Mouse (Mus musculus) spleen, adult 18-20 months (tissue): ENCODE measurements around the gene Tbx2.

Source experiments
- DNase-seq, 2 experiments: peaks; one replicate each; pipeline ENCODE4 v3.0.0; 2022; ENCODE audit warnings: mixed read lengths in 2 of 2

Gene Tbx2

DNA sequence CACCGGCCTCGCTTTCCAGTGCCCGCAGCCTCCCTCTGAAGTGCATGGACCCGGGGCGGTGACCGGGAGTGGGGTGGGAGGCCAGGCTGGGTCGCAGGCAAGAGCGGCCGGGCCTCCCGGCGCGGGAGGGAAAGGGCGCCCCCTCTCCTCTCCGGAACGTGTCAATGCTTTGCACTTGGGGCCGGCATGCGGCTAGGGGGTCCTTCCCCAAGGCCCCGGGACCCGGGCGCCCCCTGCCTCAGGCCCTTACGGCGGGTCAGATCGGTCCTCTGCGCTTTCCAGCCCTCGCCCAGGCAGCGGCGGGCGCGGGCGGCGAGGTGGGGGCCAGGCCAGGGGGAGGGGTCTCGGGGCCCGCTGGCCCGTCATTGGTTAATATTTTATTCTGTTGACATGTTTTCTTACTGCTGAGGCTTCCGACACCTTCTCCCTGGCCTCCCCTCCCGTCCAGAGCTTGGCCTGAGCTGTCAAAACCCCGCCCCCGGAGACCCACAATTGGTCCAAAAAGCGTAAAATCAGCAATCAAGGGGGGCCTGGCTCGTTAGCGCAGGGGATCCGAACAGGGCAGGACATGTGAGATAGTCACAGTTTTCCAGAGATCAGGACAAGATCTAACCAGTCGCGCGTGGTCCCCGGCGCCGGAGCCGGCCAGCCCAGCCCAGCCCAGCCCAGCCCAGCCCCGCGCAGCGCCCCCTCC, at the start of gene Tbx2:
TSS of gene Tbx2 (plus strand) at position 321 of the 694 bp plus-strand sequence.
- DNase-seq: no peak

DNA sequence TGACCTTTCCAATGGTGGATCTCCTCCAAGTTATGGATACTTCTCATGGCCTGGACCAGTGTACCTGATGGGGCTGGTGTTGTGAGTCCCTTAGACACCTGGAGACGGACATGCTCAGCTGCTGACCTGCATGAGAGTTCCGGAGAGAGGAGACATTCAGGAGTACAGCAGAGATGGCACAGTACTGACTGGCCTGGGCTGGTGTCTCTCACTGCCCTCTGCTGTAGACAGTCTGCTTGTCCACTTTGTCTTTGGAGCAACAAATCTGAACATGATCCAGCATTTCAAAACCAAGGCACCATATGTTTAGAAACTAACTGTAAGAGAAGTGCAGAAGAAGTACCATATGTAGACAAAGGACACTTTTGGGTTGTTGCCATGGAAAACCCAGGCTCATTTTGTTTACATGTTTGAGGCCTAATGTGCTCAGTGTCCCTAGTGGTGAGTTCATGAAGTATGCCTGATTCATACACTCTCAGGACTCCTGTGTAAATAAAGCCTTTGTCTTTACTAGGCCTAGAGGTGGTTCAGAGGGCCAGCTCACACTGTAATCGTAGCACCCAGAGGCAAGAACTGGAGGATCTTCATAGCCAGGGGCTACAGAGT, 46.1 kb upstream of the Tbx2 start:
- no peak for DNase-seq

DNA sequence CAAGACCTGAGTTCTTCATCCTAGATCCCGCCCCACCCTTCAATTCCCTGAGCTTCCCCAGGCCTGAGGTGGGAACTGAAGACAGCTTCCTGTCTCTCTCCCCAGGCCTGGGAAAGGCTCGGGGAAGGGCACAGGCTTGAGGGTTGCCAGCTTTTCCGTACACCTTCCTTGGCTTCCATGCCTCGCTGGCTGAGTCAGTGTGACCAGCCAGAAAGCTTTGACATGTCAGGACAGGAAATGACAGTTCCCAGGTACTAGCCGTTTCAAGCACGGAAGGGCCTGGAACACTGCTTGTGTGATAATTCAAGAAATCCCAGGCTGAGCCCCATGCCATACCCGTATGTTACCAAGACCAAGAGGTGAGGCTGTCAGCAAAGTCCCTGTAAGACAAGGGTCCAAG, 42.6 kb upstream of the Tbx2 start:
- no peak for DNase-seq

DNA sequence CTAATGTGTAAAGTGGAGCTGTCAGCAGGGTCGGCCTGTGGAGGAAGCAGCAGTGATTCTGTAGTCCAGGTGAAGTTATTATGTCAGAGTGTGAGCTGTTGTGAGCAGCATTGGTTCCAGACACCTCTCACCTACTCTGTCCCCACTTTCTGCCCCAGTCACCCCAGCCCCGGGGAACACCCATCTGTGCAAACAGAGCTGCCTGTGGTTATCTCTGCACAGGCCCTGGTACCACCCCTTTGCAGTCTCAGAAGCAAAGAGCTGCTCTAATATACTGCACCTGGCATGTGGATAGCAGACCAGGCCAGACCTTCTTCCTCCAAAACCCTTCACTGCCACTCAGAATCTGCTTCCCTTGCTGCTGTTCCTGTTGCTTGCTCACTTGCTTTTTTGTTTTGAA, 42.1 kb upstream of the Tbx2 start:
- no peak for DNase-seq

DNA sequence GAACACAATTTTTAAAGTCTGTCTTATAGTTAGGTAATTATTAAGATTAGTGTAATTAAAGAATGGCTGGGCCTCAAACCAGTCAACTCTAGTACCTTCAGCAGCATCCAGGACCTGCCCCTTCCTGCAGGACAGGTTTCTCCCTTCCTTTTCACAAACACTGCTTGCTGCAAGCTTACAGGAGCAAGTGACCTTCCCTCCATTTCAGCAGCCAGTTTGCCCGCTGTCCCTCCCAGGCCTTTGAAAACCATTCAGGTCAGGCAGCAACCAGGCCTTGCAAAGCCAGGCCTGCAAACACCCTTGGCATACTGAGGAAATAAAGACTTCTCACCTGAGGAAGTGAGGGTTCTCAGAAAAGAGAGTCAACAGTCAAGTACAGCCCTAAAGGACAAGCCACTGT, 41.1 kb upstream of the Tbx2 start:
- DNase-seq: no peak

DNA sequence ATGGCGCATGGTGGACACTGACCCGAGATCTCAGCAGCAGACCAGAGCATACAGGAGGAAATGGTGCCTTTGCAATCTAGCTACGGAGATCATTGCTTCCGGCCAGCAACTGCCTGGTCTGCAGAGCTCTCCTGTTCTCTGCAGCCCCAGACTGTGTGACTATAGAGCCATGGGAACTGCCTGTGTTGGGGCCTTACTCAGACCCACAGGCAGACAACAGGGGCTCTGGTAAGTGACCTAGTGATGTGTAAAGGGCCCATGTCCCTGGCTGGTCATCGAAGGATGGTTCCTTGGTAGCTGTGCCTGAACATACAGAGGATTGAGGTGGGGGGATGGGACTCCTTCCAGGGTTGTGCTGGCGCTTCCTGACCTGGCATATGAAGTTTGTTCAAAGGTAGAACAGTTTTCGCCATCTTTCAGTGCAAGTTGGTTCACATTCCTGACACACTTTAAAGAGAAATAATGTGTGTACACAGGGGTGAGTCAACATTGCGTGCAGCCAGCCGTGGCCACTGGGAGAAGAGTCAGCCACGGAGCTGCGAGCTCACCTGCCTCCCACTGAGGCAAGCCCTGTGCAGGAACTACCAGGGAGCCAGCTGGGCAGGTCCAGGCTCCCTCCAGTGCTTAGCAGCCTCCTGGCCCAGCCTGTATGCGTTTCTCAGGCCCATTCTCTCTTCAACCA, 39.7 kb upstream of the Tbx2 start:
- no peak for DNase-seq

DNA sequence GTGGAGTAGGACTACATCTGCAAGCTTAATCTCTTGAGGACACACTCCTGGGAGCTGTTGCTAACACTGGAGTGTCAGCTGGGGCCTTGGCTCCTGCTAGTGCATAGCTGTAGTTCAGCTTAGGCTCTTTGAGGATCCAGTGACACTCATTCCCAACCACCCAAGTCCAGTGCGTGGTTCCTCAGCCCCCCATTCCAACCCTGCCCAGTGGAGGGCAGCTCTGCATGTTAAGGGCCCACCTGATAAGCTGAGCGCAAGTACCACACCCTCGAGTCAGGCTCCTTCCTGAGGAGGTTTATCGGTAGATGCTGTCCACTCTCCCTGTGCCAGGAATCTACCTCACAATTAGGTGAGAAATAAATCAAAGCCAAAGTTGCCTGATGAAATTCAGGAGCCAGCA, 32.9 kb upstream of the Tbx2 start:
- no peak for DNase-seq

DNA sequence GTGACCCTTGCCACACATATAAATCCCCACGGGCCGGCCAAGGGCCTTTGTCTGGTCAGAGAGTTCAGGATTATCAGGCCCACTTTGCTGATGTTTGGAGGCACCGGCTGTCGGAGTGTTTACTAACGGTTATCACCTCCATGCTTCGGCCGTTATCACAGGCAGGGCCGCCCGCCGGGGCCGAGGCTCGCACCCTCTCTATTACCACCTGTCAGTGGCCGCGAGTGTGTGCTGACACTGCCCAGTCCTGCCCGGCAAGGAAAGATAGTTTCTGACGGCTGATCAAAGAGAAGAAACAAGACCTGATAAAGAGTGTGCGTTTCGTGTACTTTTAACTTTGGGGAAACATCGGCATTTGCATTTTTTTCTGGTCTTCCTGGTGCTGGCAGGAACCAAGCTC, 32.5 kb upstream of the Tbx2 start:
- DNase-seq: no peak

DNA sequence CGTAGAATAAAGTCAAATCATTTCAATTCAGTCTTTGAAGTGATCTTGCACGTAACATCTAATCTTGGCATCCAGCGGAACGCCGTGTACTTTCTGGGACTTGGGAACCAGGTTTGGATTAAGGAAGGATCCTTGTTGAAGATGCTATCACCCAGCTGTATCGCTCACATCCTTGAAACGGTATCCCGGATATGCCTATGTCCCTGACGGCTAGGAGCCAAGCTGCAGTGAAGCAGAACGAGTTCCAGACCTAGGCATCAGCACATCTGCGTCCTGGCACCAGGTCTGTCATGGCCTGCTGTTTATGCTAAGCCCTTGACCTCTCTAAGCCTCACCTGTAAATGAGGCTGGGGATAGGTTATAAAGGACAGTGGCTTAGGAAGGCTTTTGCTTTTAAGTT, 32.0 kb upstream of the Tbx2 start:
- DNase-seq: no peak

DNA sequence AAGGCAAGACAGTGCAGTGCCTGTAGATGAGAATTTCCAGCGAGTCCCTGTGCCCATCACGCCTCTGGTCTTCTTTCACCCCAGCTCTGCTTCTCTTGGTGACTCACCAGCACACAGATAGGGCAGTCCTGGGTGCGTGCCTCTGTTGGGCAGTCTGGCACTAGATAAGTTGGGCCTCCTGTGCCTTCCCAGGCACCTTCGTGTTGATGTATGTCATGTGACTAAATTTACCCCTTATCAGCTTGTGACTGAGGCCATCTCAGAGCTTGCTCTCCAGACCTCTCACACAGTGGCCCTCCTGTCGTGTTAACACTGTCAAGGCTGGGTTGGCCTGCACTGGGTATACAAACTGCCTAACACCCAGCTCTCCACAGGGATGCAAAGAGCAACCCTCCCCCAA, 28.3 kb upstream of the Tbx2 start:
- no peak for DNase-seq

DNA sequence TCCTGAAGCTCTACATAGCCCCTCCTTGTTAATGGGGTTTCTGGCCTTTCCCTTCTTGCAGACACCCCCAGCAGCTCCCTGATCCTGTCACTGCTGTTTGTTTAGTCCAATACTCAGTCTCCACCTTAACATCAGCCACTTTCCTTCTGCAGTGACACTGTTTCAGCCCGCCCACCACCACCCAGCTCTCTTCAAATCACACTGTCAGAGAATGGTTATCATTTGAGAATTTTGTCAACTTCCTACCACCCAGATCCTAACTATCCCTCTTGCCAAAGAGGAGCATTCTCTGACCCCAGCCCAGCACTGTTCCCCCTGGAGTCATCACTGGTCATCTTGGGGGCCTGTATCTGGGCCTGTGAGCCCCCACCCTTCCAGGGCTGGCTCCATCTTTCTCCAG, 26.6 kb upstream of the Tbx2 start:
- DNase-seq: no peak

DNA sequence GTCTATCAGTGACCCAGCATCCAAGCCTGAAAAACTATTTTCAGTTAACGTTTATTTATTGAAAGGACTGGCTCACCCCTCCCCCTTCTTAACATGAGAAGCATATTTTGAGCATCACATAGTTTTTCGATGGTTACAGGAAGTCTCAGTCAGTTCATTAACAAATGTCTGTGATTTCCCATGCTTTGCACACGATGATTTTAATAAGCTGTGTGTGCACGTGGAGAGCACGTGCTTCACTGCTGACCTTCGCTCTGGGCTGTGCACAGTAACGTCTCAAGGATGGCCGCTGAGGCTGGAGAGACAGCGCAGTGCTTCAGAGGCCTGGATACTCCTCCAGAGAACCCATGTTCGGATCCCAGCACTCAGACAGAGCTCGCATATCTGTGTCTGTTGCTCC, 25.0 kb upstream of the Tbx2 start:
- DNase-seq: no peak

DNA sequence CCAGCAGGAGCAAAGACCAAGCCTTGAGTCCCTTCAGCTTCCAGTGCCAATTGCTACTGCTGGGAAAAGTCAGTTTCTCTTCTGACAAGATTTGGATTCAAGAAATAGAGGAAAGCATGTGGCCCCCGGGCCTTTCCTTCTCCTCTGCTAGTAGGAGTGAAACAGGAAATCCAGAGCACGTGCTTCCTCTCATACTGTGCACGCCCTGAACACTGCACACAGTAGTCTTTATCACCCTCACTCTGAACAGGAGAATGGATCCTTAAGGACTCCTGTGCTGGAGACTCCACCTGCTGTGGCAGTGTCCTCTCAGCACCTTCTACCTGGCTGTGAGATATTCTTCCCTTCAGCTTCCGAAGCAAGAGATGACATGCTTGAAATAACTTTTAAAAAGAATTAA, 21.1 kb upstream of the Tbx2 start:
- no peak for DNase-seq

DNA sequence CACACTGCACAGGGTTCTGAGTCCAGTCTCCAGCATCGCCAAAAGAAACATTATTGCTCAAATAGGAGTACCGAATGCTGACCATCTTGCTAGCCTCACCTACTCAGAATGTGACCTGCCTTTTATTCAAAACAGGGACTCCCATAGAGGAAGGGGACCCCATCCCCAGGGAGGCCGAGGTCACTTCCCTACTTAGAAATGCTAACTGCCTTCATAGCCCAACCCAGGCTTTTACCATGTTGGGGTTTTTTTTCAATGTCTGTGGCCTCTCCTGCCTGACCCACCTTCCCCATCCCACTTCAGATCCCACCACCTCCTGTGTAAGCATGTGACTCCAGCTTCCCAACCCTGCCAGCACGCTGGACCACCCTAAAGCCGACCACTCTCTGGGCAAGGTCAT, 20.7 kb upstream of the Tbx2 start:
- DNase-seq: no peak

DNA sequence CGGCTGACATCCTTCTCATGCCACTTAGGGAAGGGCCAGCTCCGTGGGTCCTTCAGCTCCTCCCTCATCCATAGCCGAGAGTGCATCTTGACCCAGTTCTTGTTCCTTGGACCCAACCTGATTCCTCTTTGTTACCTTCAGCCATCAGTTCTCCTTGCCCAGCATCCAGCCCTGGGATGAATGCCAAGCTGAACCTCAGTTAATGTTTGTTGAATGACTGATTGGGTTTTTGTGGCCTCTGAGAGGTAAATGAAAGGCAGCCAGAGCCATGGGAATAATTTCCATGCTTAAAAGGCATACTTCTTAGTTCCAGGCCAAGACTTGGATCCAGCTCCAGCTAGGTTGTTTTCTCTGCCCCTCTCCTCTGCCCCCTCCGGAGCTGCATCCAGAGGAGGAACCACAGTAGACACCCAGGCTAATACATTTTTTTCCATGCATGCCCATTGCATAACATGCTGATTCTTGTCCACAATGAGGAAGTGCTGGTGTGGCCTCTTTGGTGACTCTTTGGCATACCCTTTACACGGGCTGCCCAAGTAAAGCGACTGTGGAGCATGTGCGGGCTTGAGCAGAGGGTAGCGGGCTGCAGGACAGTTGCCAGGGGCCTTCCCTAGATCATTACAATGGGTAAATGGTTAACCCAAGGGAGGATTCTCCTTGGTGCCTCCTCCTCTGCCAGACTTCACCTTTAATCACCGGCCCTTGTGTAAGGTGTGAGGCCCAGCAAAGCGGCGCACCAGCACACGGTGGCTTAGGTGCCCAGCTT, 20.0 kb upstream of the Tbx2 start:
- no peak for DNase-seq

DNA sequence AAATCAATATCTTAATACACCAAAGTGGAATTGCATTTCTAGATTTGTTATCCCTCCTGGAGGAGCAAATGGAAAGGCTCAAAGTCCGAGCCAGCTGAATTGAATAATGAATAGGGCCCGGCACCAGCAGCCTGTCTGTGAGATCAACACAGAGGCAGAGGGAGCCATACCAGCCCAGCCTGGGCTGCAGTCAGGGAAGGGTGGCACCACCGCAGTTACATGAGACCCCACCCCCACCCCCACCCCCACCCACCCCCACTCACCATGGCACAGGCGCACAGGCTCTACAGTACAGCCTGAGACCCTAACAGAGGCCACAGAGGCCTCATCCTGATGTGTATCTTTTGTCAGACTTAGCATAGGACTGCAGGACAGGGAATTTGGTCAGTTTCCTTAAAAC, 17.7 kb upstream of the Tbx2 start:
- DNase-seq: no peak

DNA sequence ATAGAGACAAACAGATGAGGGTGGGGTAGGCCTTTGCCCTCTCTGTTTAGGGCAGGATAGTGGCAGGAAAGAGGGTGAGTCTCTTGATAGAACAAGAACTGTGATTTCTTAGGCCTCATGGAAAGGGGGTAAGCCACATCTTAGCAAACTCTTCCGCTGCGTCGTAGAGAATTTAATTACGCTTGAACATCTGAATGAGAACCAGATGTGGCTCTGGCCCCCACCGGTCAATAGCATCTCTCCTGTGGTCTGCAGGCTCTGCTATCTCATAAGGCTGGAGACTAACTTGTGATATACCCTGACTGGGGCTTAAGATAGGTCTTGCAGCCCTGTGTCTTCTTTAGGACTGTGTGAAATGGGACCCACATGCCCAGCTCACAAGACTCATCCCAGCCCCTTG, 15.9 kb upstream of the Tbx2 start:
- no peak for DNase-seq

DNA sequence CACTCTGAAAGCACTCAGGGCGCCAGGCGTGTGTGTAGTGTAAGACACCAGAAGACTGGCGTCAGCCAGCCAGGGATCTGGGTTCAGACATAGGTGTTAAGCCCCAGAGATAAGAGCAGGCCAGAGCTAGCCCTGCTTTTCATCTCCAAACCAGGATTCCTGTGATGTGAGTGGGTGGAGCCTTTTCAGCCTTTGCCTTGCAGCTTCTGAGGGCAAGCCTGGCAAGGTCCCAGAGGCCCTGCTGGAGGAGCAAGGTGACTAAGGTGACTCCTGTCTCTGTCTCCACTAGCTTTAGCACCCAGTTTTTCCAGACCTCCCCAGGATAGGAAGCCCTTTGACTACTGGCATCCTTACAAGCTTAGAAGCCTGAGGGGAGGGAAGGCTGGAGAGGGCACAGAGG, 13.9 kb upstream of the Tbx2 start:
- DNase-seq: no peak

DNA sequence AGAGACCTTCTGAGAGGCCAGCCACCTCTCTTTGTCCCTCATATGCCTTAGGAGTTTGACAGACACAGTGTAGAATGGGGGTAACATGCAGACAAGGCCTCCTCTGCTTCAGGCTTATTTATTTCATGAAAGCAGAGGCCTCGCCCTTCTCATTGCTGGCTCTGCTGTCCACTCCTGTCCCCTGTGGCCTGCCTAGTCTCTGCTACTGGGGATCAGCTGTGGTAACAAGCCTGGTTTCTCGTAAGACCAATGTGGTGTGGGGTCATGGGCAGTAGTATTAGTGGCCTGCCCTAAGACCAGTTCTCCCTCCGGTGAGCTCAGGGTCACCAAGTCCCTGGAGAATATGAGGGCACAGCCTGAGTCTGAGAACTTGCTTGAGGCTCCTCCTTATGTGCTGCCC, 11.4 kb upstream of the Tbx2 start:
- no peak for DNase-seq

DNA sequence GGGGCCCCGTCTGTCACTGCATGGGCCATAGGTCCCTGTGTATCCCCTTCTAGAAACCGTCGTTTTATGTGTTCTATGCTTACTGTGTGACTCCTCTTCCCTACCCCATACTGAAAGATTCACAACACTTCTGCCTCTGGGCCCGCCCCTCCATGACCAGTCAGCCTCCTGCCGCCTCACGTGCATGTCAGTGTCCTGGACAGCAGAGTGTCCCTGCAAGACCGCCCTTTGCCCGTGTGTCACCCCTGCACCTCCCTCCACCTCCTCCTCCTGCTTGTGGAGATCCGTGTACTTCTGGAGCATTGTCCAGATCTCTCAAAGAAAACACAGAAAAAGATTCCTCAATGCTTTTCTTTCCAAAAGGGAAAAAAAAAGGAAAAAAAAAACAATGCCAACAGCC, 10.7 kb upstream of the Tbx2 start:
- no peak for DNase-seq

DNA sequence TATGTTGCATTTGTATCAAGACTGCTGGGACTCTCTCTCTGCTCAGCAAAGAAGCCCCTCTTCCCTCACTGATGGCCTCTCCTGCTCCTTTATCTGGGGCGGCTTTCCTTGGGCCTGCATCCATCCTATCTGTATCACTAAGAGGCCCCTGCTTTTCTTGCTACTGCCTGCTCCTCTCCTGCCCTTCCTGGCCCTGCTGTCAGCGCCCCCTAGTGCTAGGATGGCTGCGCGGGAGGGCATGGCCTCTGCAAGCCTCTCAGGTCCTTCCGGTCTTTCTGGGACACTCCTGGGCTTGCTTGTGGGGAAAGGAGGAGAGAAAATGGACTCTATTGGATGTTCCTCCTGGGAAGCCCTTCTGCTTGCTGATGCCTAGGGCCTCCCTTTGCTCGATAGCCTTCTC, 9.2 kb upstream of the Tbx2 start:
- DNase-seq: peak; percentile 39 to 66

DNA sequence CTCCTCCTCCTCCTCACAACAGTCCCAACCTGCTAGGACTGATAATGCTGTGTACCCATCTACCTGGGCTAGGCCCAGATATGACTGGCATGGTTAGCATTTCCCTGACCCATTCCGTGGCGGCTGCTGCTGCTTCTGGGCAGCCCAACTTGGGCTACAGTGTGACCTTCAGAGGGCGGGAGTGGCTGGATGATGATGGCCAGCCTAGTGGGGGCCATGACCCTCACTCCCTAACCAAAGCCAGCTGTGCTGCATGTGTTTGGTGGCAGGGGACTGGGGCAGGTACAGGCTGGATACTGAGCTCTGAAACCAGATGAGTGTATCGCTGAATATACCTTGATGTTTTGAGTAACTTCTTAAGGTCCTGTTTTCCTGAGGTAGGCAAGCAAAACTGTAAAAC, 8.6 kb upstream of the Tbx2 start:
- DNase-seq: no peak

DNA sequence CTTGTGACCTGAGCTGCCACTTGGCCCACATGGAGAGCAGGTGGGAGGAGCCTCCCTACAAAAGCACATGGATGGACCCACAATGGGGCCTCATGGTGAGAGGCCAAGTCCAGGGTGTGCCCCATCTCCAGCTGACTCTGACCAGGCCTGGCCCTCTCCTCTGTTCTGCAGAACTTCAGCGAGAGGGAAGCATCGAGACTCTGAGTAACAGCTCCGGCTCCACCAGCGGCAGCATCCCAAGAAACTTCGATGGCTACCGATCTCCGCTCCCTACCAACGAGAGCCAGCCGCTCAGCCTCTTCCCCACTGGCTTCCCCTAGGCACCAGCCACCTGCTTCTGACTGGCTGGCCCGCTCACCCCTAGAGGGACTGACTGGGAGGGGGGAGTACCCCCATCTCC, 7.3 kb upstream of the Tbx2 start:
- DNase-seq: no peak

DNA sequence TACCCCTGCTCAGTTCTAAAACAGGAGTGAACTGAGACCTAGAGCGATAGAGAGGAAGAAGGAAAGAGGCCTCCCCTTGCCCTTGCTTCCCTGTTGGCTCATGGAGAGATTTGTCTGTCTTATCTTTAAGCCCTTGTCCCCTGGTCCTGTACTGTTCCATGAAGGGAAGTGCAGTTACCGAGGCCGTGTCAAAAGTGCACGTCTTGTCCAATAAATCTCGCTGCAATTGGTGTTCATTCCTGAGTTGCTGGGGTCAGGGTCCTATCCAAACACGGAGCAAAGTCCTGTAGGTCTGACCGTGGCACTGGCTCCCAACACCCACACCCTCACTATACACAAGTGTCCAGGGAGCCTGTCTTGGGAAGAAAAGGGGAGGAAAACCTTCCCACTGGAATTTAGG, 6.5 kb upstream of the Tbx2 start:
- DNase-seq: no peak
